8 mouse cellular contexts compared by ENCODE assay signal in the genomic region with DNA sequence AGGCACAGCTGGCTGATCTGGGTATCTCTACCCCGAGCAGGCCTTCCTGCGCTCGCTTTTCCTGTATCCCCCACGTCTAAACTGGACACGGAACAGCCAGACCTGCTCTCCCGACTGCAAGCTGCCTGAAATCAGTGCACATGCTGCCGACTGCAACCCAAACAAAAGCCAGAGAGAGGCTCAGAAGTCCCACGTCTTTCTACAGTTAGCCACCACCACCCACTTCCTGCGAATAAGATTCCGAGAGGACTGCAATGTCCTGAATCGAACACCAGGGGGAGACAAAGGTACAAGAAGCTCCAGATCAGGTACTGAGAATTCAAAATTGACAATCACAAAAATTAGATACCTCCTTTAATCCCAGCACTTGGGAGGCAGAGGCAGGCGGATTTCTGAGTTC. TPM values are rescaled to one million over a fixed set of nuclear protein-coding genes. Genes with fewer than 3 reads are reported as not detected.
DNase-seq lines count a peak whose midpoint lies in the region; ATAC-seq and TF ChIP-seq lines count a peak whose summit lies in the region.

No protein-coding gene starts in this region.

- ATAC-seq in activated CD4-positive, CD25-positive, alpha-beta regulatory T cell, adult 4 months: peak; percentile 85
- peak; percentile 4; the same call in 1 of the 2 replicates for ATAC-seq in kidney, embryonic 16.5 days (ENCODE audit: low FRiP score, low TSS enrichment)
- no peak for ATAC-seq in limb, embryonic 15.5 days (ENCODE audit: insufficient number of reproducible peaks, low FRiP score, low TSS enrichment, low read depth)

- 25% methylated on average over 12 of the region's 12 CpGs for WGBS in kidney, embryonic 16.5 days
- 24% methylated on average over 12 of the region's 12 CpGs for WGBS in limb, embryonic 15.5 days

- no peaks in the 10 kb centered on the region for H3K4me1 ChIP-seq in kidney, embryonic 16.5 days (ENCODE audit: insufficient read depth, low read length)
- peaks cover 3% of the 10 kb centered on the region; the same call in 1 of the 2 replicates for H3K4me1 ChIP-seq in limb, embryonic 15.5 days

- peak overlapping the region; percentile 27; the same call in 1 of the 2 replicates for H3K4me3 ChIP-seq in kidney, embryonic 16.5 days (ENCODE audit: low read length)
- no peak overlapping the region for H3K4me3 ChIP-seq in limb, embryonic 15.5 days
- no peak overlapping the region for H3K4me3 ChIP-seq in myocyte

- H3K27me3 ChIP-seq in kidney, embryonic 16.5 days (ENCODE audit: insufficient read depth, low read length): no peaks in the 10 kb centered on the region
- H3K27me3 ChIP-seq in limb, embryonic 15.5 days: no peaks in the 10 kb centered on the region
- H3K27me3 ChIP-seq in myocyte (ENCODE audit: control insufficient read depth, insufficient read depth, insufficient read length): peaks cover 10% of the 10 kb centered on the region

- no peaks in the 10 kb centered on the region for H3K79me2 ChIP-seq in myocyte (ENCODE audit: control insufficient read depth, insufficient read depth)

- TF ChIP-seq POLR2A in myocyte (IDR thresholded peaks at IDR 0.05; ENCODE audit: insufficient read length, low read depth): no peak

- no peaks in the 10 kb centered on the region for H3K9me3 ChIP-seq in kidney, embryonic 16.5 days (ENCODE audit: low read length)
- H3K9me3 ChIP-seq in limb, embryonic 15.5 days: no peaks in the 10 kb centered on the region

- H3ac ChIP-seq in myocyte (ENCODE audit: control insufficient read depth, insufficient read length): no peak overlapping the region

- no peaks in the 10 kb centered on the region for H3K36me3 ChIP-seq in kidney, embryonic 16.5 days (ENCODE audit: insufficient read depth, low read length)
- no peaks in the 10 kb centered on the region for H3K36me3 ChIP-seq in limb, embryonic 15.5 days
- no peaks in the 10 kb centered on the region for H3K36me3 ChIP-seq in myocyte (ENCODE audit: control insufficient read depth, insufficient read depth)

- H3K27ac ChIP-seq in kidney, embryonic 16.5 days (ENCODE audit: low read length): no peak overlapping the region
- no peak overlapping the region for H3K27ac ChIP-seq in limb, embryonic 15.5 days

- H3K9ac ChIP-seq in kidney, embryonic 16.5 days (replicated peaks; ENCODE audit: low read length): peak overlapping the region; percentile 61
- no peak overlapping the region for H3K9ac ChIP-seq in limb, embryonic 15.5 days

- peak; percentile 92 for DNase-seq in 3T3-L1 (ENCODE audit: low read depth, low spot score)
- peak; percentile 86 for DNase-seq in embryo, embryonic 10.5 days (ENCODE audit: low spot score)
- peak; percentile 49 to 66 for DNase-seq in heart, adult 9 months (ENCODE audit: low spot score in 2 of 2)
- peak; percentile 69 to 84 for DNase-seq in spleen, postnatal 4 days (ENCODE audit: low spot score in 2 of 2)

- peak overlapping the region; percentile 43 for H3K4me2 ChIP-seq in kidney, embryonic 16.5 days (replicated peaks; ENCODE audit: low read depth, low read length)
- H3K4me2 ChIP-seq in limb, embryonic 15.5 days: peak overlapping the region; percentile 32; the same call in 1 of the 2 replicates
- peak overlapping the region; percentile 56 for H3K4me2 ChIP-seq in myocyte (ENCODE audit: low read depth)

TF ChIP-seq in myocyte, 11 proteins besides CTCF, POLR2A, EP300 and RAD21:
- no peak for TF ChIP-seq USF1 (IDR thresholded peaks at IDR 0.05; ENCODE audit: low read depth)
- TF ChIP-seq TCF12 (IDR thresholded peaks at IDR 0.05; ENCODE audit: insufficient read depth, poor library complexity, severe bottlenecking): no peak
- no peak for TF ChIP-seq CEBPB (IDR thresholded peaks at IDR 0.05; ENCODE audit: insufficient read depth, poor library complexity, severe bottlenecking)
- TF ChIP-seq TCF3 (IDR thresholded peaks at IDR 0.05; ENCODE audit: insufficient read length, low read depth): no peak
- no peak for TF ChIP-seq SRF (IDR thresholded peaks at IDR 0.05; ENCODE audit: control insufficient read depth, insufficient read length, low read depth)
- TF ChIP-seq POLR2AphosphoS2 (IDR thresholded peaks at IDR 0.05; ENCODE audit: insufficient read length, low read depth): no peak
- no peak for TF ChIP-seq MYOG (IDR thresholded peaks at IDR 0.05; ENCODE audit: control insufficient read depth in 1 of 3, insufficient read depth in 1 of 3, insufficient read length in 2 of 3, low read depth in 2 of 3)

RNA-seq across cellular contexts. Expression of a gene that starts 13.8 kb away (rescaled TPM):
- polyA plus RNA-seq in activated CD4-positive, CD25-positive, alpha-beta regulatory T cell, adult 4 months (2017; shearing (Covaris generic)): 10 to 100 TPM; 38.9 to 43.6 TPM
- 58.9 and 65.0 TPM in 2 replicates for polyA plus RNA-seq in kidney, embryonic 16.5 days (2015; fragmentation: Nextera tagmentation; extraction: Ambion mirVana)
- 46.2 and 46.5 TPM in 2 replicates for polyA plus RNA-seq in limb, embryonic 15.5 days (2015; fragmentation: Nextera tagmentation; extraction: Ambion mirVana)
- 42.5 TPM for polyA plus RNA-seq in myocyte (2012; fragmentation: generic; extraction: Trizol)

RNA-seq across cellular contexts. Expression of a gene that starts 13.8 kb away (rescaled TPM):
- 1 to 10 TPM; 2.9 to 3.8 TPM for polyA plus RNA-seq in activated CD4-positive, CD25-positive, alpha-beta regulatory T cell, adult 4 months (2017; shearing (Covaris generic))
- 19.8 and 28.2 TPM in 2 replicates for polyA plus RNA-seq in kidney, embryonic 16.5 days (2015; fragmentation: Nextera tagmentation; extraction: Ambion mirVana)
- 21.5 and 23.2 TPM in 2 replicates for polyA plus RNA-seq in limb, embryonic 15.5 days (2015; fragmentation: Nextera tagmentation; extraction: Ambion mirVana)
- polyA plus RNA-seq in myocyte (2012; fragmentation: generic; extraction: Trizol): 13.9 TPM
